Mouse (Mus musculus): ENCODE data around the gene Ss18l2.
A peak's percentile ranks its signal among the peaks of the same experiment; 100 is the strongest.

Ss18l2 gene

DNA sequence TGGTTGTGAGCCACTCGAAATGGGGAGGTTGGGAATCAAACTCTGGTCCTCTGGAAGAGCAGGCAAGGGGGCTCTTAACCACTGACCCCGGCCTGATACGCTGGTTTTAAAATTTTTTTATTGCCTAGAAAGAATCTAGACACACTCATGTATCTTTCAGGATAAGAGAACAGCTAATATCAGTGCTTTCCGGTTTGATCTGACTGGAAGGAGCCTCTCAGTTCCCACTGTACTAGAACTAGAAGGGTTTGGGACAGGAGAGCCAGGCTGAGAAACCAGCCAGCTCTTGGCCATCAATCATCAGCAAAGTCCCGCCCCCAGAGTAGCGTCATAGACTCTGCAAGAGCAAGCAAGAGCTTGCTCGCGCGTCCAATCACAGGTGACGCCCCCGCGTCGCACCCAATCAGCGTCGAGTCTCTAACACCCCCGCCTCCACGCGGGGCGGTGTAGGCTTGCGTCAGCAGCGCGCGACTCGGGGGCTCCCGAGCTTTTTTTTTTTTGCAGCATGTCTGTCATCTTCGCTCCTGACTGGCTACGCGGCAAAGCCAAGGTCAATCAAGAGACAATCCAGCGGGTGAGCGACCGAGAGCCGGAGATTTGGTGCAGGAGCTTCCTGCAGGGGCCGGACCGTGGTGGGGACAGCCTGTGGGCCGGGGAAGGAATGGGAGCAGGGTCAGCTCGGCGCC, at the start of gene Ss18l2:
Gene Ss18l2 (plus strand): TSS at position 432 of the 686 bp plus-strand sequence.
- DNase-seq: peak; percentile 98 to 99

DNA sequence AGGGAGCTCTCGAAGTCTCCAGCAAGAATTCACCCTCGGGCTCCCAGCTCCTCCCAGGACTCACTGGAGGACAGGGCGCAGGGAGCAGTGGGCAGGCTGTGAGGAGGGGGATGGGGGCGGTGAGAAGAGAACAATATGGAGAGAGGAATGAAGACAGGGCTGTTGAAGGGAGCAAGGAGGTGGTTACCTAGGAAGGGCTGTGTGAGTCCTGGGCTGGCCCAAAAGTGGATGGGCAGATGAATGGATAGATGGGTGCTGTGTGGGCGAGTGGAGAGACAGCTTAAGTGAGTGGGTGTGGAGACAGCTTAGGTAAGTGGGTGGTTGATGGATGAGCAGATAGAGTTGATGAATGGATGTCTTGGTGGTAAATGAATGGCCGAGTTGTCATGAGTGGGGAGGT, 46.7 kb upstream of the Ss18l2 start:
- no peak for DNase-seq

DNA sequence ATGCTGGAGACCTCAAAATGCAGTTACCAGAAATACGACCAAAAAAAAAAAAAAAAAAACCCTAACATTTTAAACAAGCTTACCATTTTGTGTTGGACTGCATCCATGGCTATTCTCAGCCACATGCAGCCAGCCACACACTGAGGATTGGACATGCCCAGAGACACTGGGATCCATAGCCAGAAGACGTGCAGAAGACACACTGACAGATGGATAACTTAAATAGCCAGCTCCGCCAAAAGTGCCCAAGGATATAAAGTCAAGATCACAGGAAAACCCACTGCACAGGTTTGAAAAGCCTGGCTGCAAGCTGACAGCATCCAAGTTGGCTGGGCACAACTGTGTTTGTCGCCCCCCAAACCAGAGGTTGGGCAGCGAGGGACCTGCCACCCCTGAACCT, 46.0 kb upstream of the Ss18l2 start:
- no peak for DNase-seq

DNA sequence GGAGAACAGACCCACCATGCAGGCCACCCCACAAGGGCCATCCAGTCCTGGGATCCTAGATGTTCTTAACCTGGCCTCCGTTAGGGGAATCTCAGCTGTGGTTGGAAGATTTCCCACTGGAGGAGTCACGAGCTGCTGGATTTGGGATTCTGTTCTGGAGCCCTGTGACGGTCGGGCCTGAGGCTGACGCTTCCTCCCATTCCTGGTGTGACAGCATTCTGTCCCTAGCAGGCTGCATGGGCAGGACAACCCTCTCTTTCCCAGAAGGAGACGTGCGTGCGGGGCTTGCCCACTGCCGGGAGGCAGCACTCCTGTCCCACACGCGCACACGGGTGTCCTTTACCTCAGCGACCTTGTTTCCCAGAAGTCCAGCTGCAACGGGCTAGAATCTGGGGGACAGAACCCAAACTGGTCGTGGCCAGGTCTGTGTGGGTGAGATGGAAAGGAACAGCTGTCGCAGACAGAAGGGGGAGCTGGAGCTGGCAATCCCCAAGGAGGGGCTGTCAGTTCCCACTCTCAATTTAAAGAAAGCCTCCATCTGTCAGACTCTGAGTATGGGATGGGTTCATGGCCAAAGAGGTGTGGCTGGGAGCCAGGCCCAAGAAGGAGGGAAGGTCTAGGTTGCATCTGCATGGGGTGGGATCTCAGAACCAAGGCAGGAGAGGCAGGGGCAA, 43.0 kb upstream of the Ss18l2 start:
- no peak for DNase-seq

DNA sequence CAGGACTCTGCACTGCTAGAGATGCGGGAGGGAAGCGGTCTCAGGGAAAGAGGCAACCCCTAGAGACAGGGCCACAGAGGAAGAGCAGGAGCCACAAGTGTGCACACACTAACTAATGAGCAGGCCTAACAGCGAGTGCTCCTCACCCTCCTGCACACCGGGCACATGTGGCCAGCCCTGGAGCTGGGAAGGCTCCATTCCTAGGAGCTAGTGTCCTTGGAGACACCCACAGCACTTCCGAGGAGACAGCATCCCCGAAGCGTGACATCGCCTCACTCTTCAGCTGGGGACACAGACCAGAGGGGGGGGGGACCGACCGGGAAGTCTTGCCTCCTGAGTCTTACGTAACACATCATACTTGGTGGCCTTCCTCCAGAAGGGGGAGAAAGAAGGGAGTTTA, 42.3 kb upstream of the Ss18l2 start:
- no peak for DNase-seq

DNA sequence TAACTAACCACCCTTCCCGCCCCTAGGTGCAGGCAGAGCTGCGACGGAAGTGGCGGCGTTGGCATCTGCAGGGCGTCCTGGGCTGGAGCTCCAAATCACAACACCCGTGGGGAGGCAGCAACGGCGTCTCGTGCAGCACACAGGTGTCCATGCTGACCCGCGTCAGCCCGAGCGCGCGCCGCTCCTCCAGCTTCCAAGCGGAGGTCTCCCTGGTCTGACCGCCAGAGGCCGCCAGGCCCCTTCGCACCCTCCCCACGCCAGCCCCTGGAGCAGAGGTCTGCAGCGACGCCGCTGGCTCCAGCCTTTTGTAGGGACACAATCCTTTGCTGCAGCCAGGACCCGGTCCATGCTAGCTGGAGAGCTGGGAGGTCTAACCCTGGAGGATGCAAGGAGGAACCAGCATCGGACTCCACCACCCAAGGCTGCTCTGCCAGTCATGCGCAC, 40.8 kb upstream of the Ss18l2 start:
- DNase-seq: peak; percentile 70 to 72

DNA sequence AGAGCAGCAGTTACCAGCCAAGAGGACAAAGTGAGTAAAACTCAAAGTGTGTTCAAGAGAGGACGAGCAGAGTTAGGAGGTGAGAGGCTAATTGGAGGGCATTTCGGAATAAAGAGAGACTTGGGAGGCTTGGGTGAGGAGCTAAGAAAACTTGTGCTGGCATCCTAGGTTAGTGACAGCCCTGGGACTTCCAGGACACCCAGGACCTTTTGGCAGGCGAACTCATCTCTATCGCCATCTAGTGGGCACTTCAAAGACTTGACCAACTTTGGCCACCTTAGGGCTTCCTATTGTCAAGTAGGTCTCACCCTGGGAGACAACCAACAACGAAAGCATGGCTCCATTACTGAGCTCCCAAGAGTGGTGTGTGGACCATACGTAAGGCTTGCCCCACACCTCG, 38.8 kb upstream of the Ss18l2 start:
- DNase-seq: peak; percentile 59 to 75

DNA sequence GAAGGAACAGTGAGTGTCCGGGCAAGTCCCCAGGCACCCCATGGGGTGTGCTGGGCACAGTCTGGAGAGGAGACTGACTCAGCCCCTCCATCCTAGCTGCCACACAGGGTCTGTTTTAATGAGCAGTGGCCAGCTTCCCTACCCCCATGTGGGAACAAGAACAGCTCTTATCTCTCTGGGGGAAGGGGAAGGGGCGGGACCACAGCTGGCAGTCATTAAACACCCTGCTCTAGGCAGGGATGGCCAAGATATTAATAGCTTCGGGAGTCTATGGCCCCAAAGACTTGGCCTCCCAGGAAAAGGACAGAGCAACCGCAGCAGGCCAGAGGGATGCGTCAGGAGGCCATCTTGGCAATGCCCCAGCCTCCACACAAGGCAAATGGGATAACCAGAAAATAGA, 37.8 kb upstream of the Ss18l2 start:
- peak; percentile 57 to 78 for DNase-seq

DNA sequence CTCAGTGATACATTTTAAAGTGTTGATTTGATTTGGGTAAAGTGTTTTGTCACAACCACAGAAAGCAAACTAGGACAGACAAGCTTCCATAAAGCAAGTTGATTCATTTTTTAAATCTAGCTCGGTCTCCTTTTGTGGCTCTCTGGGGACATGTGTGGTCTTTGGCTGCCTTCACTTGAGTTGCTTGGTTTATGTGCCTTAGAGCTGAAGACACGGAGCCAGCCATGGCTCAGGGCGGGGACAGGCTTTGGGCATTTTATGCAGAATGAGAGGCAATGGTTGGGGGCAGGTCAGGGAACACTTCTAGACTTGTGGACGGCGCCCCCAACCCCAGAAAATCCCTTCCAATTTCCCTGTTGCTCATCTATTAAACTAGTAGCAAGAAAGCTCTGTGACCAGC, 36.4 kb upstream of the Ss18l2 start:
- DNase-seq: no peak

DNA sequence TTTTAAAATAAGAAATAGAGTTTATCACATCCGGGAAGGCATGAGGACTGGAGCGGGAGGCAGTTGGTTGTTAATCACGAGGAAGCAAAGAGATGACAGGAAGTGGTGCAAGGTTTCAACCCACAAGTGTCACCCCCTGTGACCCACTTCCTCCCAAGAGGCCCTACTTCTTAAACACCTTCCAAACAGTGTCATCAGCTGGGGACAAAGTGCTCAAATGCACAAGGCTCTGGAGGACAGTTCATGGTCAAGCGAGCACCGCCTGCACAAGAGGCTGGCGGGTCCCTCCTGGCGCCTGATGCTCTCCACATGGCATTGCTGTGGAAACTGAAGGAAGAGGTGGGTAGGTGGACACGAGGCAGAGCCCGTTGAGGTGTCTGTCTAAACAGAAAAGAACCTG, 35.1 kb upstream of the Ss18l2 start:
- DNase-seq: peak in 1 of 2 experiments; percentile 40

DNA sequence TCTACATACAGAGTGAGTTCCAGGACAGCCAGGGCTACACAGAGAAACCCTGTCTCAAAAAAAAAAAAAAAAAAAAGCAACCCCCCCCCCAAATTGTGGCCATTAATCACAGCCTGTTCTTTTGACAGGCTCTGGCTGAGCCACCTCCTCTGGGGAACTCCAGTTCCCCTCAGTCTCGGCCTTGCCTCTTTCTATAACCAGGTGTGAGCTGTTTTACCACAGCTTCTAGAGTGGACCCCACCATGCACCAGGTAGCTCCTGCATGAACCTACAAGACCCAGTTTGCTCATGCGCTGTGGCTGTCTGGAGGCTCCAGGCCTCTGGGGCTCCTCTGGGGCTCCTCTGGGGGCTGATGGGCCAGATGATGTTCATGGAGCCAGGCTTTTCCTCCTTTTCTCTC, 34.6 kb upstream of the Ss18l2 start:
- DNase-seq: no peak

DNA sequence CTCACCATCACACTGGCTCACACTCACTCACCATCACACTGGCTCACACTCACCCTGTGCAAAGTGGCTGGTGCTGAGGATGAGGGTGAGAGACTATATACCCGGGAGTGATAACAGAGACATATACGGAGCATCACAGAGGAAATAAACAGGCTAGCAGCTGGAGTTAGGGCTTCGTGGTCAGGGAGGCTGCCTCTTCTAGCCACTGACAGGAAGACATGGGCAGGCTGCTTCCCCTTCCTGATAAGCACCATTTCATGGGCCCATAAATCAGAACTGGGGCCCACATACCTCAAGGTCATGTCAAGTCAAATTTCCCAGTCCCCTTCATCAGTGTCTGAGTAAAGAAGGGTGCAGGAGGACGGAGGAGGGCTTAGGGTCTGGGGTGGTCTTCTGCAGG, 33.1 kb upstream of the Ss18l2 start:
- DNase-seq: peak in 1 of 2 experiments; percentile 47

DNA sequence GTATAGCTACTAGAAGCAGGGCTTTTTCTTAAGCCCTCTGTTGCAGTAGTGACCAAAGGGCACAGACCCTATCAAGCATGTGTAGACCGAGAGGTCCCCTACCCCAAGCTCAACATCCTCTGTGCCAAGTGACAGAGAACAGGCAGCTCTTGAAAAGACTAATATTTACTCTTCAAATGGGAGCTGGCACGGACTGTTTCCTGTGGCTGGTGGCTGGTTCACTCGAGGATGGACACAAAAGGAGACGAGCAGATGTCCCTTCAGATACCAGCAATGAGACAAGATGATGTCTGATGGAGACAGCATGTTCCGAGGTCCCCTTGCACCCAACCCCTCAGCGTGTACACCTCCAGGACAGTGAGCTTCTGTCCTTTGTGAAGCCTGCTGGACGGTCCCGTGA, 32.7 kb upstream of the Ss18l2 start:
- peak; percentile 72 to 87 for DNase-seq

DNA sequence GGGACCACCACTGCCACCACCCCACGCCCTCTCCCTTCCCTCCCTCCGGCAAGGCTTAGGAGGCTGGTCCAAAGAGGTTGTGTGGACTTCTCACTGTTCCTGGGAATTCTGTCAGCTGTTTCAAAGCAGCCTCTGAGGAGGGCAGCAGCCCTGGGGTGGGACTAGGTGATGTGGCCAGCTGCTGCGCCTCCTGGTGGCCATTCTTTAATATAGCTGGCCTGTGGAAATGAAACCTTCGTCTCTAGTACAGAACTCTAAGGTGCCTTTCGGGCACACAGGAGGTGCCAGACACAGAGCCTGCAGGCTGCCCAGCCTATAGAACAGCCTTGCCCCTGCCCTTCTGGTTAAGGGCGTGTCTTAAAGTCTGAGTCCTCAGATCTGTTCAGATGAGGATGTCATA, 30.6 kb upstream of the Ss18l2 start:
- DNase-seq: peak; percentile 62 to 69

DNA sequence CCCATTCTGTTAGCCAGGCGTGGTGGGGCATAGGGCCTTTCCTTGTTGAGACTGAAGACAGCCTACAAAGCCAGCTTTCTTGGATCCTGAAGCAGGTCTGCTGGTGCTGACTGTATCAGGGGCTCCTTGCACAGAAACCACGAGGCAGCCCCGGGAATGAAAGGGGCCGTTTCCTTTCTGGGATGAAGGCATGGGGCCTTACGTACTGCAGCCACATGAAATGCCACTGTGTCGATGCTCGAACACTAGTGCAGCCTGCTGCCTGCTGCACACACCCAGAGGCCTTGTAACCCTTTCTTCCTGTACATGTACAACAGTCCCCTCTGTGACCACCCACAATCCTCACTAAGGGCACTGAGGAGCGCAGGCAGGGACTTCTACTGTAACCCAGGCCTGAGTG, 28.9 kb upstream of the Ss18l2 start:
- no peak for DNase-seq

DNA sequence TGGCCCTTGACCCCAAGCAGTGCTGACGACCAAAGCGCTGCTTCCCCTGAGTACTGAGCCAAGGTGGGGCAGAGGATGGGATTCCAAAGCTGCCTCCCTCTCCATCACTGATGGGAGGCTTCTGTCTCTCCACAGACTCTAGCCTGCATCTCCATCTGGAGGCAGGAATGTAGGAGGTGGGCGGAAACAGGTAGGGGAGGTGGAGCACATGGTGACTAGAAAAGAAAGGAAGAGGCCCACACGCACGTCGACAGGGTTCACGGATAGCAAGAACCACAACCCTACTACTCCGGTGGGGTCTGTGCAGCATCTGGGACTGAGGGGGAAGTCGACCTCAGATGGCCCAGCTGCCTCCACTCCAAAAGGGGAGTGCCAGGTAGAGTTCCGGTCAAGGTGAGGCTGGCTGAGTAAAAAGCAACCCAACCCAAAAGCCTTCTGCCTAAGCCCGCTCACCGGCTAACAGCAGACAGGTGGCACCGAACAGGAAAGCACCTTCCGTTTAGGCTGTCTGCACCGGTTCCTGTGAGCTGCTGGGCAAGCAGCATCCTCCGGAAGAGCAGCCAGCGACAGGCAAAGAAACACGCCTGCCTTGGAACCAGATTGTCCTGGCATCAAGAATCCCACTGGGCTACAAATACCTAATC, 28.0 kb upstream of the Ss18l2 start:
- no peak for DNase-seq

DNA sequence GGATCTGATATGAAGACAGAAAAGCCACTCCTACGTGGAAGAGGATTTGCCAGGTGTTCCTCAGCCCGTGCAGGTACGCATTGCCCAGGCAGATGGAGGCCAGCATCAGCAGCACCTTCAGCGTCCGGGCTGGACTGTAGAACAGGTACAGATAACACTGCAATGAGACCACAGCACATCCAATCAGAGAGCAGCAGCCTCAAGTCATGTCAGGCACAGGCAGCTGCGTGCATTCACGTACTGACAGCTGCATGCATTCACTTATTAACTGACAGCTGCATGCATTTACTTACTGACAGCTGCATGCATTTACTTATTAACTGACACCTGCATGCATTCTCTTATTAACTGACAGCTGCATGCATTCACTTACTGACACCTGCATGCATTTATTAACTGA, 25.4 kb upstream of the Ss18l2 start:
- no peak for DNase-seq

DNA sequence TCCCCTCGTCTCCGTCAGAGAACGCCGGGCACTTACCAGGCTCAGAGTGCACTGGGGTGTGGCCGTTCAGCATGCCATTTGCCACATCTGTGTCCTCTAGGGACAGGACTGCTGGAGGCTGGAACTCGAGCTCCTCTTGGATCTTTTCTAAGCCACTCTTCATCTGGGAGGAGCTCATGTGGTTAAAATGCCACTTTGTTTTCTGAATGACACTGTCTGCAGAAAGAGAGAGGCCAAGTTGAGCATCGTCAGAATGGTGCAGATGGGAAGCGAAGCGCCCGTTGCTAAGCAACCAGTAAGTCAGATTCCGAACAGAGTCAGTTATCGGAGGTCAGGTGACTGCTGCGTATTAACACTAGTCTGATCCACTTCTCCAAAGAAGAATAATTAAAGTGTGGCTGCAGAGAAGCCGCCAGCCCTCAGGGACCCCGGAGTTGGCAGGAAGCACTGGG, 19.9 kb upstream of the Ss18l2 start:
- no peak for DNase-seq

DNA sequence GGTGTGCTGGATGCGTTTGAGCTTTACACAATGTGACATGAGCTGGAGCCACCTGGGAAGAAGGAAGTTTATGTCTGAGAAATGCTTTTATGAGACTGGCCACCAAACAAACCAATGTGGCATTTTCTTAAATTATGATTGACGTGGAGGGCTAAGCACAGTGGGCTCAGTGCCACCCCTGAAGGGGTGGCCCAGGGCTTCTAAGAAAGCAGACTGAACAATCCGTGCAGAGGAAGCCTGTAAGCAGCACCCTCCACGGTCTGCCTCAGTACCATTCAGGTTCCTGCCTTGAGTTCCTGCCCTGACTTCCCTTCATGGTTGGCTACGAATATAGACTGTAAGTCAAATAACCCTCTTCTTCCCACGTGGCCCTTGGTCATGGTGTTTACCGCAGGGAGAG, 19.4 kb upstream of the Ss18l2 start:
- DNase-seq: no peak

DNA sequence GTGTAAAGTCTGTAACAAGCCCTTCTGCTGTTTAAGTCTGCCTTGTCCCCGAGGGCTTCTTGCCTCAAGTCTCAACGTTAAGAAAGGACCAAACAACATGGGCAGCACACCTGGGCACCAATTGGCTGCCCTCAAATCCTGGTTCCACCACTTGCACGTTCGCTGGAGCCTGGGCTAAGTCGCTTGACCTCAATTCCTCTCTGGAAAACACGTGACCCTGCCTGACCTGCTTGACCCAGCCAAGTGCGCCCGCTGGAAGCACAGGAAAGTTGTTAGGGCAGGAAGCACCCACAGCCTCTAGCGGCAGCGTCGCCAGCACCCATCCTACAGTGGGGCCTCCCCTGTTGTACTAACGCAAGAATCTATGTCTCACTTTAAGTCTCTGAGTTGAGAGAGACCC, 15.4 kb upstream of the Ss18l2 start:
- peak; percentile 50 to 51 for DNase-seq

DNA sequence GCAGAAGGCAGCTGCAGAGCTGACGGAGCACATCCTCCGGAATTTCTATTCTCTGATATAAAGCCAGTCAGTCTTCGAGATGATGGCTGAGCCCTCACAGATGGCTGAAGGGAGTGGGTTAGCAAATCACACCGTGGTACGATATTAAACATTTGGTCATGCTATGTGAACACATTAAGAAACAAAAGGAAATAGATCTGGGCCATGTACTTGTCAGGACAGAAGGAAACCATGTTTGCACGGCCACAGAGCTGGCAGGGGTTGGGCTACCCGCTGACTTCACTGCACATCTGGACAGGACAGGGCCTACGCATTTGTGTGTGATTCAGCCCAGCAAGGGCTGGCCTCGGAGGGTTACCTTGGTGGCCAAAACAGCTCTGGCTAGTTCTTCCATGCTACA, 13.5 kb upstream of the Ss18l2 start:
- DNase-seq: peak in 1 of 2 experiments; percentile 33

DNA sequence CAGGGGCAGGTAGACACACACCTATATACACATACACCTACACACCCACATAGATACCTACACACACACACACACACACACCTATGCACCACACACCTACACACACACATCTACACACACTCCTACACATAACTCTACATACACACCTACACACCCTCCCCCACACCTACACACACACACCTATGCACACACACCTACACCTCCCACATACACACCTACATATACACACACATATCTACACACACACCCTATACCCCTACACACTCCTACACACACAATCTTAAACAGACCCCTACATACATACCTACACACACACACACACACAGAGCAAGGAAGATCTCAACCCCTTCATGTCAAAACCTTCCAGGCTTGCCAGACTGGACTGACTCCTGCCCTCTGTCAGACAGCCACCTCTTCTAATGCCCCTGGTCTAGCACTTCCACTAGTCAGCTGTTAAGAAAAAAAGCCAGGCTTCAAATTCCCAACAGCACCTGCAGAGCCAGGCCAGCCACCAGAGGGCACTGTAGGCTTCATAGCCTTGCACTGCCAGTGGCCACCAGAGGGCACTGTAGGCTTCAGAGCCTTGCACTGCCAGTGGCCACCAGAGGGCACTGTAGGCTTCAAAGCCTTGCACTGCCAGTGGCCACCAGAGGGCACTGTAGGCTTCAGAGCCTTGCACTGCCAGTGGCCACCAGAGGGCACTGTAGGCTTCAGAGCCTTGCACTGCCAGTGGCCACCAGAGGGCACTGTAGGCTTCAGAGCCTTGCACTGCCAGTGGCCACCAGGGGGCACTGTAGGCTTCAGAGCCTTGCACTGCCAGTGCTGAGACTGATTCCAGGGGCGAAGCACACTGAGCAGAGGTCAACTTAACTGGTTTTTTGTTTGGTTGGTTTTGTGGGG, 12.7 kb upstream of the Ss18l2 start:
- DNase-seq: peak; percentile 58 to 66

DNA sequence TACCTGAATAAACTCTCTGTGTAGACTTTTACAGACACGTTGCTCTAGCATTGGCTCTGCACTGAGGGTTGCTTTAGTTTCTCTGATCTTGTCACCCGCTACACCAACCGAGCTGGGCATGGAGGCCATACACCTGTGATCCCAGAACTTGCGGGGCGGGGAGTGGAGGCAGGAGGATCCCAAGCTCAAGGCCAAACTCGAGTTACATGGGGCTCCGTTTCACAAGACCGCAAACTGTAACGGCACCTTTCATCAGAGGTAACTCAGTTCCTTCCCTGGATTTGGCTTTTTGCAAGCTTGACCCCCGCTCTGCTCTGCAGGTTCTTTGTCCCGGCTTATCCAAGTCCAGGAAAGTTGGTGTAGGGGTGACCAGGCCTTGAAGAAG, 5.9 kb upstream of the Ss18l2 start:
- DNase-seq: no peak

Data from lung, adult 18-20 months (tissue).